ENCODE assay signal across 8 mouse cellular contexts in genomic region chr5:114859253-114859652, GRCm38 (mm10). TPM values are rescaled to one million over a fixed set of nuclear protein-coding genes. Genes with fewer than 3 reads are reported as not detected.
DNase-seq lines count a peak whose midpoint lies in the region; ATAC-seq and TF ChIP-seq lines count a peak whose summit lies in the region.

No protein-coding gene starts in this region.

- peak; percentile 52; the same call in 1 of the 2 replicates for TF ChIP-seq CTCF in G1E (IDR thresholded peaks at IDR 0.05; ENCODE audit: low read depth, low read length)
- TF ChIP-seq CTCF in forebrain, postnatal 0 days (IDR thresholded peaks at IDR 0.05; ENCODE audit: low read depth), result peak; percentile 92
- peak; percentile 91 for TF ChIP-seq CTCF in lung, postnatal 0 days (IDR thresholded peaks at IDR 0.05)

- 6% methylated on average over 18 of the region's 18 CpGs for WGBS in forebrain, postnatal 0 days
- WGBS in hindbrain, embryonic 10.5 days, result 6% methylated on average over 18 of the region's 18 CpGs
- WGBS in lung, postnatal 0 days, result 4% methylated on average over 18 of the region's 18 CpGs

- peaks cover 14% of the 10 kb centered on the region for H3K4me1 ChIP-seq in G1E (ENCODE audit: insufficient read depth, low read depth, low read length)
- H3K4me1 ChIP-seq in forebrain, postnatal 0 days (ENCODE audit: insufficient read depth), result 0 out of 2 replicates have a peak, but pooled peaks cover 3% of the 10 kb centered on the region
- peaks cover 15% of the 10 kb centered on the region; the same call in 1 of the 2 replicates for H3K4me1 ChIP-seq in hindbrain, embryonic 10.5 days (replicated peaks)
- H3K4me1 ChIP-seq in lung, postnatal 0 days (ENCODE audit: insufficient read depth, low read depth, low read length), result no peaks in the 10 kb centered on the region

- no peak for ATAC-seq in G1E (ENCODE audit: extremely low read depth, insufficient number of reproducible peaks, low FRiP score, poor library complexity, severe bottlenecking)
- ATAC-seq in forebrain, postnatal 0 days, result peak; percentile 90
- peak; percentile 35; the same call in 1 of the 2 replicates for ATAC-seq in lung, postnatal 0 days

- H3K9me3 ChIP-seq in G1E (replicated peaks), result no peaks in the 10 kb centered on the region
- H3K9me3 ChIP-seq in forebrain, postnatal 0 days (ENCODE audit: low read length), result no peaks in the 10 kb centered on the region
- no peaks in the 10 kb centered on the region for H3K9me3 ChIP-seq in hindbrain, embryonic 10.5 days
- H3K9me3 ChIP-seq in lung, postnatal 0 days (ENCODE audit: low read length), result no peaks in the 10 kb centered on the region

- DNase-seq in G1E (ENCODE audit: low spot score), result peak; percentile 14
- DNase-seq in cerebellum, adult 18-20 months, result peak; percentile 84 to 86
- DNase-seq in forebrain, postnatal 0 days, result peak; percentile 93
- peak; percentile 86 for DNase-seq in hindbrain, embryonic 10.5 days (ENCODE audit: low spot score)
- peak; percentile 48 for DNase-seq in layer of hippocampus, adult 9-10 months (ENCODE audit: low spot score)
- DNase-seq in lung, postnatal 0 days (ENCODE audit: low spot score), result peak; percentile 86
- DNase-seq in ovary, postnatal 36 days (ENCODE audit: low spot score), result peak; percentile 68
- DNase-seq in thymus, postnatal 4 days, result peak; percentile 83

- TF ChIP-seq EP300 in lung, postnatal 0 days (IDR thresholded peaks at IDR 0.05), result no peak

- H3K4me2 ChIP-seq in forebrain, postnatal 0 days (ENCODE audit: low read depth), result peak overlapping the region; percentile 54
- H3K4me2 ChIP-seq in lung, postnatal 0 days (replicated peaks; ENCODE audit: low read depth, low read length), result peak overlapping the region; percentile 34

- no peak overlapping the region for H3K4me3 ChIP-seq in G1E (ENCODE audit: low read depth, low read length)
- H3K4me3 ChIP-seq in forebrain, postnatal 0 days (ENCODE audit: low read depth, low read length), result peak overlapping the region; percentile 29
- peak overlapping the region; percentile 53 for H3K4me3 ChIP-seq in hindbrain, embryonic 10.5 days
- no peak overlapping the region for H3K4me3 ChIP-seq in lung, postnatal 0 days (ENCODE audit: low read depth, low read length)

- H3K27me3 ChIP-seq in G1E (ENCODE audit: insufficient read depth, low read length), result peaks cover 60% of the 10 kb centered on the region
- no peaks in the 10 kb centered on the region for H3K27me3 ChIP-seq in forebrain, postnatal 0 days (ENCODE audit: insufficient read depth, low read length)
- peaks cover 22% of the 10 kb centered on the region for H3K27me3 ChIP-seq in hindbrain, embryonic 10.5 days (ENCODE audit: insufficient read depth, poor library complexity, severe bottlenecking)
- H3K27me3 ChIP-seq in lung, postnatal 0 days (replicated peaks; ENCODE audit: insufficient read depth, low read length), result peaks cover 3% of the 10 kb centered on the region; the same call in 1 of the 2 replicates

- no peak overlapping the region for H3K27ac ChIP-seq in forebrain, postnatal 0 days (ENCODE audit: low read depth, low read length)
- peak overlapping the region; percentile 78 for H3K27ac ChIP-seq in hindbrain, embryonic 10.5 days
- H3K27ac ChIP-seq in lung, postnatal 0 days (ENCODE audit: low read length), result no peak overlapping the region

- H3K9ac ChIP-seq in forebrain, postnatal 0 days, result peak overlapping the region; percentile 43
- H3K9ac ChIP-seq in lung, postnatal 0 days (replicated peaks; ENCODE audit: low read depth), result no peak overlapping the region

- H3K36me3 ChIP-seq in G1E (replicated peaks), result no peaks in the 10 kb centered on the region
- H3K36me3 ChIP-seq in forebrain, postnatal 0 days (ENCODE audit: insufficient read depth), result no peaks in the 10 kb centered on the region
- no peaks in the 10 kb centered on the region for H3K36me3 ChIP-seq in hindbrain, embryonic 10.5 days
- H3K36me3 ChIP-seq in lung, postnatal 0 days (ENCODE audit: insufficient read depth, low read length), result no peaks in the 10 kb centered on the region

RNA-seq across cellular contexts. Expression of gene Gm9936, which starts 0.8 kb away (rescaled TPM):
- total RNA-seq in G1E (2014; fragmentation: Nextera tagmentation) (not detected in 2 replicates), G1E (2017) (0.06 and 0.22 TPM in 2 replicates)
- not detected in 2 replicates for polyA plus RNA-seq in G1E (2012)
- total RNA-seq in forebrain, postnatal 0 days (2014; rRNA removed), result 3.6 and 4.2 TPM in 2 replicates
- 1.8 and 3.2 TPM in 2 replicates for polyA plus RNA-seq in forebrain, postnatal 0 days (2015; fragmentation: Nextera tagmentation; extraction: Ambion mirVana)
- polyA plus RNA-seq in hindbrain, embryonic 10.5 days (2016; fragmentation: Nextera tagmentation; extraction: Ambion mirVana), result 0.26 and 0.33 TPM in 2 replicates
- polyA plus RNA-seq in lung, postnatal 0 days (2015; fragmentation: Nextera tagmentation; extraction: Ambion mirVana), result not detected in 2 replicates

RNA-seq across cellular contexts. Expression of gene 4930519G04Rik, which starts 5.8 kb away (rescaled TPM):
- total RNA-seq in G1E (2014; fragmentation: Nextera tagmentation), result not detected in 2 replicates
- total RNA-seq in G1E (2017), result not detected in 2 replicates
- not detected in 2 replicates for polyA plus RNA-seq in G1E (2012)
- total RNA-seq in forebrain, postnatal 0 days (2014; rRNA removed), result not detected in 2 replicates
- polyA plus RNA-seq in forebrain, postnatal 0 days (2015; fragmentation: Nextera tagmentation; extraction: Ambion mirVana), result not detected in 2 replicates
- polyA plus RNA-seq in hindbrain, embryonic 10.5 days (2016; fragmentation: Nextera tagmentation; extraction: Ambion mirVana), result not detected in 2 replicates
- not detected in 2 replicates for polyA plus RNA-seq in lung, postnatal 0 days (2015; fragmentation: Nextera tagmentation; extraction: Ambion mirVana)

RNA-seq across cellular contexts. Expression of gene 1500011B03Rik, which starts 36.0 kb away (rescaled TPM):
- total RNA-seq in G1E (2014; fragmentation: Nextera tagmentation) (10.8 and 12.0 TPM in 2 replicates), G1E (2017) (1.9 and 2.0 TPM in 2 replicates)
- polyA plus RNA-seq in G1E (2012), result 0.45 and 0.94 TPM in 2 replicates
- total RNA-seq in forebrain, postnatal 0 days (2014; rRNA removed), result 298 and 325 TPM in 2 replicates
- polyA plus RNA-seq in forebrain, postnatal 0 days (2015; fragmentation: Nextera tagmentation; extraction: Ambion mirVana), result 378 and 431 TPM in 2 replicates
- polyA plus RNA-seq in hindbrain, embryonic 10.5 days (2016; fragmentation: Nextera tagmentation; extraction: Ambion mirVana), result 126 and 159 TPM in 2 replicates
- polyA plus RNA-seq in lung, postnatal 0 days (2015; fragmentation: Nextera tagmentation; extraction: Ambion mirVana), result 72.8 and 97.5 TPM in 2 replicates

RNA-seq across cellular contexts. Expression of gene Oasl2, which starts 37.5 kb away (rescaled TPM):
- total RNA-seq in G1E (2014; fragmentation: Nextera tagmentation) (not detected in 2 replicates), G1E (2017) (0.29 and 0.33 TPM in 2 replicates)
- polyA plus RNA-seq in G1E (2012), result not detected in 2 replicates
- total RNA-seq in forebrain, postnatal 0 days (2014; rRNA removed), result 4.2 and 7.0 TPM in 2 replicates
- 4.2 and 4.8 TPM in 2 replicates for polyA plus RNA-seq in forebrain, postnatal 0 days (2015; fragmentation: Nextera tagmentation; extraction: Ambion mirVana)
- 0.70 and 1.2 TPM in 2 replicates for polyA plus RNA-seq in hindbrain, embryonic 10.5 days (2016; fragmentation: Nextera tagmentation; extraction: Ambion mirVana)
- 15.7 and 17.3 TPM in 2 replicates for polyA plus RNA-seq in lung, postnatal 0 days (2015; fragmentation: Nextera tagmentation; extraction: Ambion mirVana)

Comparison
In these comparisons a context has a peak if more than half of its experiments do, and no peak if none do; other contexts are left out.
1. DNase-seq: peak in every context shown above with its lines; median percentile 93 in forebrain, postnatal 0 days; 86 in hindbrain, embryonic 10.5 days; 86 in lung, postnatal 0 days; 85 in cerebellum, adult 18-20 months; 83 in thymus, postnatal 4 days; 68 in ovary, postnatal 36 days; 48 in layer of hippocampus, adult 9-10 months; 14 in G1E.
2. H3K4me3 ChIP-seq: peak in forebrain, postnatal 0 days (single experiment) and hindbrain, embryonic 10.5 days (single experiment); none in G1E (single experiment) and lung, postnatal 0 days (single experiment).
3. RNA of gene 1500011B03Rik, which starts 36.0 kb away (polyA plus RNA-seq): 378 to 431 TPM in forebrain, postnatal 0 days, 126 to 159 TPM in hindbrain, embryonic 10.5 days and 72.8 to 97.5 TPM in lung, postnatal 0 days; 0.45 to 0.94 TPM in G1E; every median in the first group is over 10 times any median in the second.
4. Peak in every context shown above with its lines, with median percentiles within 50 percentile points of each other: CTCF ChIP-seq.